ENCODE assay signal across 9 mouse cellular contexts in genomic region chr10:17367430-17367829, GRCm38 (mm10).
DNase-seq lines count a peak whose midpoint lies in the region; ATAC-seq and TF ChIP-seq lines count a peak whose summit lies in the region.
"Had no signal": no experiment of that assay in that cellular context is flagged by ENCODE, and none has a peak within 500 bp of the region (broad histone marks: within the 10 kb centered on the region; RNA-seq: fewer than 3 reads in every experiment).

No protein-coding gene starts in this region.

- H3K36me3 ChIP-seq in heart, adult 2 months (ENCODE audit: control insufficient read depth, insufficient read depth, low read length), result peaks cover 8% of the 10 kb centered on the region
- no peaks in the 10 kb centered on the region for H3K36me3 ChIP-seq in midbrain, embryonic 13.5 days
- H3K36me3 ChIP-seq in midbrain, embryonic 15.5 days (replicated peaks), result no peaks in the 10 kb centered on the region
- no peaks in the 10 kb centered on the region for H3K36me3 ChIP-seq in heart, postnatal 0 days (replicated peaks; ENCODE audit: control insufficient read depth, insufficient read depth, low read length)
- H3K36me3 ChIP-seq in myocyte (ENCODE audit: control insufficient read depth, insufficient read depth), result no peaks in the 10 kb centered on the region
- H3K36me3 ChIP-seq: embryonic facial prominence, embryonic 13.5 days had no signal

- H3ac ChIP-seq in myocyte (ENCODE audit: control insufficient read depth, insufficient read length), result no peak overlapping the region

- H3K4me2 ChIP-seq in midbrain, embryonic 13.5 days (replicated peaks), result no peak overlapping the region
- no peak overlapping the region for H3K4me2 ChIP-seq in midbrain, embryonic 15.5 days
- H3K4me2 ChIP-seq in heart, postnatal 0 days (ENCODE audit: low read depth, low read length), result no peak overlapping the region
- H3K4me2 ChIP-seq in myocyte (ENCODE audit: low read depth), result peak overlapping the region; percentile 30
- H3K4me2 ChIP-seq: embryonic facial prominence, embryonic 13.5 days had no signal

- H3K4me1 ChIP-seq in heart, adult 2 months (ENCODE audit: control insufficient read depth, insufficient read depth, low read length), result peaks cover 3% of the 10 kb centered on the region
- H3K4me1 ChIP-seq in midbrain, embryonic 13.5 days (replicated peaks), result peaks cover 7% of the 10 kb centered on the region
- H3K4me1 ChIP-seq in midbrain, embryonic 15.5 days, result peaks cover 3% of the 10 kb centered on the region; the same call in 1 of the 2 replicates
- 0 out of 2 replicates have a peak, but pooled peaks cover 4% of the 10 kb centered on the region for H3K4me1 ChIP-seq in heart, postnatal 0 days (ENCODE audit: control insufficient read depth, insufficient read depth)

- H3K27me3 ChIP-seq in heart, adult 2 months (ENCODE audit: control insufficient read depth, insufficient read depth, low read length), result no peaks in the 10 kb centered on the region
- no peaks in the 10 kb centered on the region for H3K27me3 ChIP-seq in midbrain, embryonic 13.5 days
- no peaks in the 10 kb centered on the region for H3K27me3 ChIP-seq in midbrain, embryonic 15.5 days (replicated peaks)
- H3K27me3 ChIP-seq in heart, postnatal 0 days (ENCODE audit: control insufficient read depth, insufficient read depth, low read length), result no peaks in the 10 kb centered on the region
- H3K27me3 ChIP-seq in myocyte (ENCODE audit: control insufficient read depth, insufficient read depth, insufficient read length), result no peaks in the 10 kb centered on the region
- H3K27me3 ChIP-seq: embryonic facial prominence, embryonic 13.5 days had no signal

- no peaks in the 10 kb centered on the region for H3K79me2 ChIP-seq in heart, adult 2 months (replicated peaks; ENCODE audit: control insufficient read depth, insufficient read depth, low read length)
- H3K79me2 ChIP-seq in myocyte (ENCODE audit: control insufficient read depth, insufficient read depth), result no peaks in the 10 kb centered on the region

- no peak for TF ChIP-seq CTCF in heart, adult 2 months (IDR thresholded peaks at IDR 0.05)
- no peak for TF ChIP-seq CTCF in heart, postnatal 0 days (IDR thresholded peaks at IDR 0.05; ENCODE audit: low read depth)

- no peak overlapping the region for H3K9ac ChIP-seq in heart, adult 2 months (ENCODE audit: low read depth, low read length)
- no peak overlapping the region for H3K9ac ChIP-seq in midbrain, embryonic 13.5 days (replicated peaks)
- H3K9ac ChIP-seq in midbrain, embryonic 15.5 days, result no peak overlapping the region
- no peak overlapping the region for H3K9ac ChIP-seq in heart, postnatal 0 days (replicated peaks; ENCODE audit: low read depth, low read length)
- H3K9ac ChIP-seq: embryonic facial prominence, embryonic 13.5 days had no signal

- H3K4me3 ChIP-seq in heart, adult 2 months, result no peak overlapping the region
- H3K4me3 ChIP-seq in midbrain, embryonic 13.5 days (replicated peaks), result no peak overlapping the region
- no peak overlapping the region for H3K4me3 ChIP-seq in midbrain, embryonic 15.5 days
- no peak overlapping the region for H3K4me3 ChIP-seq in heart, postnatal 0 days (ENCODE audit: low read depth, low read length)
- H3K4me3 ChIP-seq in myocyte, result no peak overlapping the region
- H3K4me3 ChIP-seq: embryonic facial prominence, embryonic 13.5 days had no signal

- no peak for TF ChIP-seq POLR2A in heart, adult 2 months (IDR thresholded peaks at IDR 0.05; ENCODE audit: insufficient read depth, low read depth, low read length)
- no peak for TF ChIP-seq POLR2A in myocyte (IDR thresholded peaks at IDR 0.05; ENCODE audit: insufficient read length, low read depth)

- peak overlapping the region; percentile 75 for H3K27ac ChIP-seq in heart, adult 2 months
- H3K27ac ChIP-seq in midbrain, embryonic 13.5 days, result peak overlapping the region; percentile 39; the same call in 1 of the 2 replicates
- no peak overlapping the region for H3K27ac ChIP-seq in midbrain, embryonic 15.5 days
- H3K27ac ChIP-seq in heart, postnatal 0 days (ENCODE audit: low read depth), result peak overlapping the region; percentile 86
- H3K27ac ChIP-seq: embryonic facial prominence, embryonic 13.5 days had no signal

- no peak for ATAC-seq in midbrain, embryonic 13.5 days
- no peak for ATAC-seq in midbrain, embryonic 15.5 days (replicated peaks)
- ATAC-seq in heart, postnatal 0 days (ENCODE audit: insufficient read depth, low read depth), result peak; percentile 47; the same call in 1 of the 2 replicates

- no peak for TF ChIP-seq EP300 in heart, adult 2 months (IDR thresholded peaks at IDR 0.05; ENCODE audit: insufficient read depth, low read depth, low read length)
- TF ChIP-seq EP300 in heart, postnatal 0 days (IDR thresholded peaks at IDR 0.05; ENCODE audit: low read depth), result no peak

- DNase-seq in heart, adult 2 months, result no peak
- DNase-seq in heart, postnatal 4 days, result no peak
- no peak for DNase-seq in heart, postnatal 0 days (ENCODE audit: low spot score)
- DNase-seq in thymus, postnatal 10 days (ENCODE audit: low spot score in 2 of 2), result no peak
- DNase-seq: right cerebral cortex, postnatal 14 days had no signal

- H3K9me3 ChIP-seq in midbrain, embryonic 13.5 days, result no peaks in the 10 kb centered on the region
- no peaks in the 10 kb centered on the region for H3K9me3 ChIP-seq in midbrain, embryonic 15.5 days
- H3K9me3 ChIP-seq in heart, postnatal 0 days (replicated peaks; ENCODE audit: control insufficient read depth, low read length), result no peaks in the 10 kb centered on the region
- H3K9me3 ChIP-seq: embryonic facial prominence, embryonic 13.5 days had no signal

- intact Hi-C loops in heart, adult 2 months (cut with DNase I), result loop anchor here (5.0 to 10.0 kb wide), 3 partner anchors 35 to 373 kb away; partner anchors contain the start of gene Cited2

TF ChIP-seq in myocyte, 11 proteins besides CTCF, POLR2A, EP300 and RAD21:
- TF ChIP-seq SRF (IDR thresholded peaks at IDR 0.05; ENCODE audit: control insufficient read depth, insufficient read length, low read depth) (no peak), E2F4 (IDR thresholded peaks at IDR 0.05; ENCODE audit: insufficient read depth) (no peak), USF1 (IDR thresholded peaks at IDR 0.05; ENCODE audit: low read depth) (peak; percentile 89), MYOG (IDR thresholded peaks at IDR 0.05; ENCODE audit: control insufficient read depth in 1 of 3, insufficient read depth in 1 of 3, insufficient read length in 2 of 3, low read depth in 2 of 3) (no peak)
